Mouse (Mus musculus) limb, embryonic 14.5 days (tissue): ENCODE data around the gene Cebpg. TPM values are rescaled to one million over a fixed set of nuclear protein-coding genes. Genes with fewer than 3 reads are reported as not detected.

Experiments used
- ATAC-seq: fragments of 200-750 bp; cut with Nextera tagmentation; 2 replicates; pipeline ENCODE4 v1.8.0; 2017; ENCODE audit warnings: low read depth, moderate number of reproducible peaks, moderate TSS enrichment; ENCODE audit not compliant: low FRiP score
- DNase-seq: peaks from one replicate; pipeline ENCODE4 v3.0.0-alpha.2; 2015; ENCODE audit warnings: low spot score
- H3K27ac ChIP-seq: fragments of 300-500 bp; sonication (generic); replicated peaks from 2 replicates; pipeline ENCODE4 v1.5.1; 2014; ENCODE audit warnings: low read depth, mild to moderate bottlenecking, low read length, moderate library complexity, mixed read lengths
- H3K27me3 ChIP-seq: fragments of 300-500 bp; sonication (generic); 2 replicates; pipeline ENCODE4 v1.6.1; 2014; ENCODE audit warnings: low read length, mixed read lengths; ENCODE audit not compliant: control insufficient read depth, insufficient read depth
- H3K36me3 ChIP-seq: fragments of 300-500 bp; sonication (generic); 2 replicates; pipeline ENCODE4 v1.6.1; 2014; ENCODE audit warnings: mild to moderate bottlenecking, low read length, moderate library complexity, mixed read lengths; ENCODE audit not compliant: control insufficient read depth, insufficient read depth
- H3K4me1 ChIP-seq: fragments of 300-500 bp; sonication (generic); 2 replicates; pipeline ENCODE4 v1.6.1; 2014; ENCODE audit warnings: antibody characterized with exemption, low read length, mixed read lengths; ENCODE audit not compliant: control insufficient read depth, insufficient read depth
- H3K4me2 ChIP-seq: fragments of 300-500 bp; sonication (generic); replicated peaks from 2 replicates; pipeline ENCODE4 v1.6.1; 2014; ENCODE audit warnings: low read depth, mild to moderate bottlenecking, low read length, moderate library complexity; ENCODE audit not compliant: severe bottlenecking
- H3K4me3 ChIP-seq: fragments of 300-500 bp; sonication (generic); replicated peaks from 2 replicates; pipeline ENCODE4 v1.5.1; 2014; ENCODE audit warnings: low read length
- H3K9ac ChIP-seq: fragments of 300-500 bp; sonication (generic); 2 replicates; pipeline ENCODE4 v1.6.1; 2014; ENCODE audit warnings: mild to moderate bottlenecking, low read depth, low read length, moderate library complexity; ENCODE audit not compliant: severe bottlenecking
- H3K9me3 ChIP-seq: fragments of 300-500 bp; sonication (generic); 2 replicates; pipeline ENCODE4 v1.6.1; 2016; ENCODE audit warnings: low read length; ENCODE audit not compliant: control insufficient read depth
- POLR2A ChIP-seq: fragments of 200-500 bp; IDR thresholded peaks from 2 replicates; pipeline ENCODE4 v1.8.0; 2012; ENCODE audit warnings: inconsistent platforms, mild to moderate bottlenecking, moderate library complexity, borderline replicate concordance; ENCODE audit not compliant: insufficient read depth, insufficient read length; ENCODE audit errors: extremely low read depth
- WGBS: fragments of 180-500 bp; shearing (Covaris S2); extraction: QIAGEN DNeasy Blood & Tissue Kit; methylation state at CpG from one replicate; pipeline ENCODE4 v1.1.7; 2014; 5-methylcytosine and 5-hydroxymethylcytosine counted together
- polyA plus RNA-seq, 2 experiments: library from polyadenylated mRNA; depleted of rRNA in 1 of 2; stranded (reverse) in 1 of 2; unstranded in 1 of 2; fragments of >200 nt; fragmentation: Nextera tagmentation in 1 of 2; extraction: Ambion mirVana in 1 of 2; gene quantifications; 2 replicates each; pipeline versions ENCODE4 v1.2.1 to v1.2.3; 2012 to 2014

The Cebpg gene
- polyA plus RNA-seq, 2 experiments, result 27.6 to 39.3 TPM

- TF ChIP-seq POLR2A, result no peak
- 90% methylated on average over 3 of the region's 3 CpGs for WGBS
- Histone ChIP-seq H3K4me2 (no peak overlapping the region), H3K9me3 (no peaks in the 10 kb centered on the region), H3K4me1 (peaks cover 10% of the 10 kb centered on the region), H3K36me3 (peaks cover 19% of the 10 kb centered on the region), H3K9ac (no peak overlapping the region), H3K27ac (no peak overlapping the region), H3K4me3 (no peak overlapping the region), H3K27me3 (no peaks in the 10 kb centered on the region)
- DNase-seq (no peak), ATAC-seq (no peak)
These were observed 3.2 kb downstream of the Cebpg start for GRCm38 (mm10) chr7:35053161-35053560.

- H3K4me3 ChIP-seq, result no peak overlapping the region
- ATAC-seq, result no peak
- H3K4me1 ChIP-seq, result peaks cover 10% of the 10 kb centered on the region
- H3K36me3 ChIP-seq, result peaks cover 34% of the 10 kb centered on the region
- no peak for TF ChIP-seq POLR2A
- H3K27me3 ChIP-seq, result no peaks in the 10 kb centered on the region
- DNase-seq, result no peak
- no peak overlapping the region for H3K4me2 ChIP-seq
- H3K9me3 ChIP-seq, result no peaks in the 10 kb centered on the region
- H3K9ac ChIP-seq, result no peak overlapping the region
- H3K27ac ChIP-seq, result no peak overlapping the region
- WGBS, result 94% methylated on average over 12 of the region's 12 CpGs
These were observed 5.8 kb downstream of the Cebpg start for GRCm38 (mm10) chr7:35050540-35050939.

GRCm38 (mm10) chr7:35046091-35046490 lies 10.3 kb downstream of the Cebpg start:
- ATAC-seq (no peak), DNase-seq (no peak)
- no peak for TF ChIP-seq POLR2A
- Histone ChIP-seq H3K36me3 (peaks cover 71% of the 10 kb centered on the region), H3K4me1 (peaks cover 7% of the 10 kb centered on the region; the same call in 1 of the 2 replicates), H3K4me3 (no peak overlapping the region), H3K4me2 (no peak overlapping the region), H3K9ac (no peak overlapping the region), H3K27me3 (no peaks in the 10 kb centered on the region), H3K9me3 (no peaks in the 10 kb centered on the region), H3K27ac (no peak overlapping the region)
- 89% methylated on average over 4 of the region's 4 CpGs for WGBS

- H3K4me3 ChIP-seq, result no peak overlapping the region
- no peaks in the 10 kb centered on the region for H3K9me3 ChIP-seq
- TF ChIP-seq POLR2A, result no peak
- DNase-seq (no peak), ATAC-seq (no peak)
- peaks cover 7% of the 10 kb centered on the region; the same call in 1 of the 2 replicates for H3K4me1 ChIP-seq
- H3K27me3 ChIP-seq, result no peaks in the 10 kb centered on the region
- 90% methylated on average over 2 of the region's 2 CpGs for WGBS
- no peak overlapping the region for H3K27ac ChIP-seq
- peaks cover 73% of the 10 kb centered on the region for H3K36me3 ChIP-seq
- no peak overlapping the region for H3K9ac ChIP-seq
- H3K4me2 ChIP-seq, result no peak overlapping the region
These were observed 11.7 kb downstream of the Cebpg start for GRCm38 (mm10) chr7:35044719-35045118.

GRCm38 (mm10) chr7:35043266-35043817 lies 13.0 kb downstream of the Cebpg start:
- DNase-seq, result no peak
- H3K27me3 ChIP-seq, result no peaks in the 10 kb centered on the region
- no peak for TF ChIP-seq POLR2A
- H3K9me3 ChIP-seq, result no peaks in the 10 kb centered on the region
- no peak overlapping the region for H3K4me2 ChIP-seq
- H3K4me1 ChIP-seq, result peaks cover 7% of the 10 kb centered on the region; the same call in 1 of the 2 replicates
- no peak overlapping the region for H3K9ac ChIP-seq
- no peak overlapping the region for H3K27ac ChIP-seq
- H3K36me3 ChIP-seq, result peaks cover 64% of the 10 kb centered on the region
- no peak overlapping the region for H3K4me3 ChIP-seq
- no peak for ATAC-seq
- WGBS, result 95% methylated on average over 10 of the region's 10 CpGs
